Mouse (Mus musculus): Measurements from ENCODE around the gene Thy1.

- TF ChIP-seq CTCF (IDR thresholded peaks at IDR 0.05; ENCODE audit: control insufficient read depth, insufficient read depth, insufficient read length) (no peak), MYOD1 (IDR thresholded peaks at IDR 0.05; ENCODE audit: control insufficient read depth, insufficient read length, low read depth) (no peak), CEBPB (IDR thresholded peaks at IDR 0.05; ENCODE audit: low read depth) (no peak), USF1 (IDR thresholded peaks at IDR 0.05; ENCODE audit: low read depth) (no peak), MAX (IDR thresholded peaks at IDR 0.05) (no peak), MYOG (IDR thresholded peaks at IDR 0.05; ENCODE audit: control insufficient read depth, extremely low read depth, insufficient read length) (no peak), FOSL1 (IDR thresholded peaks at IDR 0.05; ENCODE audit: insufficient read depth, low read length, poor library complexity, severe bottlenecking) (no peak)
Observed at GRCm38 (mm10) chr9:44084659-44085229, 41.6 kb downstream of the Thy1 start.
